Mouse (Mus musculus): ENCODE measurements around the gene Rala. TPM values are rescaled to one million over a fixed set of nuclear protein-coding genes. Genes with fewer than 3 reads are reported as not detected.

Rala gene
- polyA plus RNA-seq, 1 experiment from 2014 or later: 85.4 TPM

DNA sequence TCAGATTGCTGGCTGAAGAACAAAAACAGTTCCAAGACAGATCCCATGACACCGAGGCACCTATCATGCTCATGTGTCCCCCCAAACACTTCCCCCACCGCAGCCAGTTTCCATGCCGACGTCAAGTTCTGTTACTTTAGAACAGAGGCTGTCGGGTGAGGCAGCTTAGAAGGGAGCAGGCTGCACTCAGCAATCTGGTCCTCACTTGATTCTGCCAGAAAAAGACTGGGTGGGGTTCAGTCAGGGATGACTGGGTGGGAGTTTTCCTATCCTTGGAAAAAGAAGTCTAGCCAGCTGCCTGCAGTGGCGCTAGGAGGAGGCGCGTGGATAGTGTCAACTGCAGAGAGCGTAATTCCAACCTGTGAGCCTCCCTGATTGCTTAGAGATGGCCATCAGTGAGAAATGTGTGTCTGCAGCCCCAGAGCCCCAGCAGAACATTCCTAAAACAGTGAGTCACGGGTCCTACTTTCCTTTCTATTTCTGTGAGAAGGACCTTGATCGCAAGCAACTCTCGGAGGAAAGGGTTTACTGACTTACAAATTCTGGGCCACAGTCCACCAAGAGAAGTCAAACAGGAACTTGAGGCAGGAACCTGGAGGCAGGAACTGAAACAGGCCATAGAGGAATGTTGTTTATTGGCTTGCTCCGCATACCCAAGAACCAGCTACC, 84.5 kb downstream of the Rala start:
- H3K27ac ChIP-seq (ENCODE audit: low read depth, low read length): no peak overlapping the region
- H3K4me1 ChIP-seq (ENCODE audit: control insufficient read depth, insufficient read depth, low read length): 0 out of 2 replicates have a peak, but pooled peaks cover 6% of the 10 kb centered on the region
- no peak overlapping the region for H3K4me2 ChIP-seq
- H3K36me3 ChIP-seq (ENCODE audit: control insufficient read depth, insufficient read depth, low read length): no peaks in the 10 kb centered on the region
- WGBS (ENCODE audit: insufficient replicate concordance): 64% methylated on average over 13 of the region's 13 CpGs
- no peak overlapping the region for H3K4me3 ChIP-seq (ENCODE audit: low read depth, low read length)
- peaks cover 3% of the 10 kb centered on the region; the same call in 1 of the 2 replicates for H3K9me3 ChIP-seq (replicated peaks; ENCODE audit: control insufficient read depth, low read length)
- H3K9ac ChIP-seq (ENCODE audit: low read depth, low read length): no peak overlapping the region
- no peak for ATAC-seq (replicated peaks; ENCODE audit: insufficient number of reproducible peaks, low FRiP score, low TSS enrichment)
- no peaks in the 10 kb centered on the region for H3K27me3 ChIP-seq (ENCODE audit: control insufficient read depth, insufficient read depth, low read length)

DNA sequence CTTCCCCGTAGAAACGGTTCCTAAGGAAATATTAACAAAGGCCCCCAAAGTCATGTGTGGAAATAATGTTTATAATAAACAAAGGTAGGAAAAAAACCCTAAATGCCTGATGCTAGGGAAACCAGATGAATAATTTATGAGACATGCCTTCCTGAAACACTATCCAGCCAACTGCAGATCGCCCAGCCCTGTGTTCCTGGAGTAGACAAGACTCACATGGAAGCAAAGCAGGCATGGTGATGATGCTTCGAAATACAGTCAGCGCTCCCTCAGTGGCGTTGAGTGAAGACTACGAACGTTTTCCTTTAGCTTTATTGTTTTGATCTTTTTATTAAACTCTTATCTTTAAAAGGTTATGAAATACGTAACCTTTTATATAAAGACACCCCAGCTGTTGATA, 87.0 kb downstream of the Rala start:
- no peak overlapping the region for H3K4me2 ChIP-seq
- no peak overlapping the region for H3K9ac ChIP-seq (ENCODE audit: low read depth, low read length)
- H3K4me3 ChIP-seq (ENCODE audit: low read depth, low read length): no peak overlapping the region
- 77% methylated on average over 9 of the region's 9 CpGs for WGBS (ENCODE audit: insufficient replicate concordance)
- ATAC-seq (replicated peaks; ENCODE audit: insufficient number of reproducible peaks, low FRiP score, low TSS enrichment): no peak
- H3K36me3 ChIP-seq (ENCODE audit: control insufficient read depth, insufficient read depth, low read length): no peaks in the 10 kb centered on the region
- H3K4me1 ChIP-seq (ENCODE audit: control insufficient read depth, insufficient read depth, low read length): 0 out of 2 replicates have a peak, but pooled peaks cover 6% of the 10 kb centered on the region
- H3K27ac ChIP-seq (ENCODE audit: low read depth, low read length): no peak overlapping the region
- no peaks in the 10 kb centered on the region for H3K27me3 ChIP-seq (ENCODE audit: control insufficient read depth, insufficient read depth, low read length)
- H3K9me3 ChIP-seq (replicated peaks; ENCODE audit: control insufficient read depth, low read length): peaks cover 3% of the 10 kb centered on the region; the same call in 1 of the 2 replicates

DNA sequence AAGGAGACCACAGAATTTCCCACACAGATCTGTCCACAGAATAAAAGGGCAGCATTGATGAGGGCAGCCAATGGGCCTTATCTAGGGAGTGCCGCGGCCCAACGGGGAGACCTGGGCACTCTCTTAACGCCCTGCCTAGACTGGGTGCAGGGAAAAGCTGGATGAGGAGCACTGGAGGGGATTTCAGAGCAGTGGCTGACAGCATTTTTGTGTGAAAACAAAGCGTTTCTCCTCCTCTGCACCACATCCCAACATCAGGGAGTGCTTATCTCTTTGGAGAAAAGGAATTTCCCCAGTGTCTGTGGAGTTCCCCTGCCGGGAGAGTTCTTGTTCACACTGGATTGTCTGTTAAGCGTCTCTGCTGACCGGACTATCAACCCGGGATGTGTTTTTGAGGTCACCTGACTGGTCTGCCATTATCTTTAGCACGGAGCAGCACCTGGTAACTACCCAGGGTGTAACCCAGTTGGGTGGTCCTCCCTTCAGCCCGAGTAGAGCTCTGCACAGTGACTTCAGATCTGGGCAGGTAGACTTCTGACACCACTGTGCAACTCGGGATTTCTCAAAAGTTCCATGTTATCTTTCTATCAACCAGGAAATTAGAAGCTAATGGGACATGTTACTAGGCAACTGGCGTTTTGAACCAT, 88.4 kb downstream of the Rala start:
- H3K4me1 ChIP-seq (ENCODE audit: control insufficient read depth, insufficient read depth, low read length): 0 out of 2 replicates have a peak, but pooled peaks cover 6% of the 10 kb centered on the region
- peak; percentile 52; the same call in 1 of the 2 replicates for ATAC-seq (replicated peaks; ENCODE audit: insufficient number of reproducible peaks, low FRiP score, low TSS enrichment)
- H3K27me3 ChIP-seq (ENCODE audit: control insufficient read depth, insufficient read depth, low read length): no peaks in the 10 kb centered on the region
- no peak overlapping the region for H3K9ac ChIP-seq (ENCODE audit: low read depth, low read length)
- H3K36me3 ChIP-seq (ENCODE audit: control insufficient read depth, insufficient read depth, low read length): no peaks in the 10 kb centered on the region
- H3K27ac ChIP-seq (ENCODE audit: low read depth, low read length): no peak overlapping the region
- 0 out of 2 replicates have a peak overlapping the region, but pooled peaks have one; percentile 2 for H3K4me3 ChIP-seq (ENCODE audit: low read depth, low read length)
- H3K9me3 ChIP-seq (replicated peaks; ENCODE audit: control insufficient read depth, low read length): peaks cover 3% of the 10 kb centered on the region; the same call in 1 of the 2 replicates
- peak overlapping the region; percentile 57 for H3K4me2 ChIP-seq
- WGBS (ENCODE audit: insufficient replicate concordance): 4% methylated on average over 13 of the region's 13 CpGs

DNA sequence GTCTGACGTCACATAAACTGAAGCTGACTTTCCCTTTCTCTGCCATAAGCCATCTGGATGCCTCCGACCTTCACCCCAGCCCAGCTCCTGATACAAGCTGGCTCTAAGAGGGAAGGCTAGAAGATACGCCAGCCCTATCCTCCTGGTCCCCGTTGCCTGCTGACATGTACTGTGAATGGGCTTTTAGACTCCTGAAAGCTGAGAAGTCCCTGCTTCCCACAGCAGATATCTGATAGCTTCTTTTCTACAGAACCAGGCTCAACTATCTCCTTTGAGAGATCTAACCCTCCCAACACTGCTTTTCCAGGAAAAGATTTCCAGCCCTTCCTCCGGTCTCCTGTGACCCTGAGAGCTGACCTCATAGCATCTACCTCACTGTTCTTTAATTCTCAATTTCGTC, 89.3 kb downstream of the Rala start:
- Histone ChIP-seq H3K4me2 (no peak overlapping the region), H3K4me3 (ENCODE audit: low read depth, low read length) (no peak overlapping the region), H3K4me1 (ENCODE audit: control insufficient read depth, insufficient read depth, low read length) (0 out of 2 replicates have a peak, but pooled peaks cover 6% of the 10 kb centered on the region), H3K9me3 (replicated peaks; ENCODE audit: control insufficient read depth, low read length) (peaks cover under 1% of the 10 kb centered on the region; the same call in 1 of the 2 replicates), H3K36me3 (ENCODE audit: control insufficient read depth, insufficient read depth, low read length) (no peaks in the 10 kb centered on the region), H3K9ac (ENCODE audit: low read depth, low read length) (no peak overlapping the region), H3K27ac (ENCODE audit: low read depth, low read length) (no peak overlapping the region), H3K27me3 (ENCODE audit: control insufficient read depth, insufficient read depth, low read length) (no peaks in the 10 kb centered on the region)
- ATAC-seq (replicated peaks; ENCODE audit: insufficient number of reproducible peaks, low FRiP score, low TSS enrichment): no peak
- 18% methylated on average over 6 of the region's 6 CpGs for WGBS (ENCODE audit: insufficient replicate concordance)

DNA sequence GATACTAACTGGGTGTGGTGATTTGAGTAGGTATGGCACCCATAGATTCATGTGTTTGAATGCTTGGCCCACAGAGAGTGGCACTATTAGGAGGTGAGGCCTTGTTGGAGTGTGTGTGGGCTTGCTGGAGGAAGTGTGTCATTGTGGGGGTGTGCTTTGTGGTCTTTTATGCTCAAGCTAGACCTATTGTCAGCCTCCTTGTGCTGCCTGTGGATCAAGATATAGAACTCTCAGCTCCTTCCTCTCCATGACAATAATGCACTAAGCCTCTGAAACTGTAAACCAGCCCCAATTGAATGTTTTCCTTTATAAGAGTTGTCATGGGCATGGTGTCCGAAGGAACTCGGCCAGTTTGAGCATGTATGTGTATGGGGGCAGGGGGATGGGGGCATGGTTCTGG, 100.7 kb downstream of the Rala start:
- H3K4me1 ChIP-seq (ENCODE audit: control insufficient read depth, insufficient read depth, low read length): no peaks in the 10 kb centered on the region
- 95% methylated on average over 2 of the region's 2 CpGs for WGBS (ENCODE audit: insufficient replicate concordance)
- no peaks in the 10 kb centered on the region for H3K36me3 ChIP-seq (ENCODE audit: control insufficient read depth, insufficient read depth, low read length)
- no peaks in the 10 kb centered on the region for H3K9me3 ChIP-seq (replicated peaks; ENCODE audit: control insufficient read depth, low read length)
- H3K27me3 ChIP-seq (ENCODE audit: control insufficient read depth, insufficient read depth, low read length): no peaks in the 10 kb centered on the region
- H3K4me2 ChIP-seq: no peak overlapping the region
- no peak overlapping the region for H3K9ac ChIP-seq (ENCODE audit: low read depth, low read length)
- no peak for ATAC-seq (replicated peaks; ENCODE audit: insufficient number of reproducible peaks, low FRiP score, low TSS enrichment)
- no peak overlapping the region for H3K27ac ChIP-seq (ENCODE audit: low read depth, low read length)
- no peak overlapping the region for H3K4me3 ChIP-seq (ENCODE audit: low read depth, low read length)

DNA sequence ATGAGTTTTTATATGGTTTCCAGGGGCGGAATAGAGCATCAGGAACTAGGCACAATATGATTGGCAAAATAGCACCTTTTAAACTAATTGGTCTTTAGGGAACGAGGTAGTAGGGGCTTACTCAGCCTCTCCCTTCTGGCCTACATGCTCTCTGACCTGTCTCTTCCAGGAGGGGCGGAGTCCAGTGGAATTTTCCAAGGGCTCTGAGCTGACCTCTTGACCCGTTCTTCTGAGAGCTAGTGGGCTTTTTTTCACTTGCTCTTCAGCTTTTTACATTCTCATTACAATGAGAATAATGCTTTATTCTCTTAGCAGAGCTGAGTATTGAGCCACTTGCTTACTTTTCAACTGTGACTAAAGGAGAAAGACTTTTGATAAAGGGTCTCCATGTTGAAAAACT, 101.3 kb downstream of the Rala start:
- Histone ChIP-seq H3K4me3 (ENCODE audit: low read depth, low read length) (no peak overlapping the region), H3K4me2 (no peak overlapping the region), H3K9ac (ENCODE audit: low read depth, low read length) (no peak overlapping the region), H3K27me3 (ENCODE audit: control insufficient read depth, insufficient read depth, low read length) (no peaks in the 10 kb centered on the region), H3K27ac (ENCODE audit: low read depth, low read length) (no peak overlapping the region), H3K36me3 (ENCODE audit: control insufficient read depth, insufficient read depth, low read length) (no peaks in the 10 kb centered on the region), H3K9me3 (replicated peaks; ENCODE audit: control insufficient read depth, low read length) (no peaks in the 10 kb centered on the region), H3K4me1 (ENCODE audit: control insufficient read depth, insufficient read depth, low read length) (no peaks in the 10 kb centered on the region)
- WGBS (ENCODE audit: insufficient replicate concordance): 67% methylated on average over 4 of the region's 4 CpGs
- no peak for ATAC-seq (replicated peaks; ENCODE audit: insufficient number of reproducible peaks, low FRiP score, low TSS enrichment)

DNA sequence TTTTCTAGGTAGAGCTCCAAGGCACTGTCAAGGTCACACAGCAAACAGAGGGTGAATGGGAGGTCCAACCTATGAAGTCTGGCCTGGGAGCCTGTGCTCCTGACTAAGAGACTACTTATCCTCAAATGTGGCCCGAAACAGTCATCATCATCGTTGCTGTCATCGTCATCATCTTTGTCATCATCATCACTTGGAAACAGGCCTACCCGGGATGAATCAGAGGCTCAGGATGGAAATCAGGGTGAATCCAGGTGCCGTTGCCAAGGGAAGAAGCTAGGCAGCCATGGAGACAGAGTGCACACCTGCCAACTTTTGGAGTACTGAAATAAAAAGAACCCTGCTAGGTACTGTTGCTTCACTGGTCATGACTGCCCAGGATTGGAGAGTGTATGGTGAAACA, 104.9 kb downstream of the Rala start:
- Histone ChIP-seq H3K27me3 (ENCODE audit: control insufficient read depth, insufficient read depth, low read length) (no peaks in the 10 kb centered on the region), H3K4me3 (ENCODE audit: low read depth, low read length) (no peak overlapping the region), H3K4me1 (ENCODE audit: control insufficient read depth, insufficient read depth, low read length) (no peaks in the 10 kb centered on the region), H3K4me2 (no peak overlapping the region), H3K27ac (ENCODE audit: low read depth, low read length) (no peak overlapping the region), H3K9me3 (replicated peaks; ENCODE audit: control insufficient read depth, low read length) (no peaks in the 10 kb centered on the region), H3K9ac (ENCODE audit: low read depth, low read length) (no peak overlapping the region), H3K36me3 (ENCODE audit: control insufficient read depth, insufficient read depth, low read length) (no peaks in the 10 kb centered on the region)
- 79% methylated on average over 5 of the region's 5 CpGs for WGBS (ENCODE audit: insufficient replicate concordance)
- no peak for ATAC-seq (replicated peaks; ENCODE audit: insufficient number of reproducible peaks, low FRiP score, low TSS enrichment)

DNA sequence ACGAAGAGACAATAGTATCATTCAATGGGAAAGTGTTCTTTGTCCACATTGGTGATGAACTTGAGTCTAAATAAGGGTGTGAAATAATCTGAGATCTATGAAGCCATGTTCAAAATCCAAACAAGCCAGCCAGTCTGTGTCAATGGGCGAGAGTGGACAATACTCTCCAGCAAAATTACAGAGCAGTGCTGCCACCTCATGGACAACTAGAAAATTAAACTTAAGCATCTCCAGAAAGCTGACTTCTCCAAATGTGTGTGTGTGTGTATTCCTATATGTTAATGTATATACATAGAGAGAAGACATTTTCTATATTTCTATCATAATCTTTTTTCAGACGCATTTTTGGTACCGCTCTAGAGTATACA, 105.6 kb downstream of the Rala start:
- no peaks in the 10 kb centered on the region for H3K4me1 ChIP-seq (ENCODE audit: control insufficient read depth, insufficient read depth, low read length)
- H3K4me3 ChIP-seq (ENCODE audit: low read depth, low read length): no peak overlapping the region
- no peaks in the 10 kb centered on the region for H3K9me3 ChIP-seq (replicated peaks; ENCODE audit: control insufficient read depth, low read length)
- H3K27me3 ChIP-seq (ENCODE audit: control insufficient read depth, insufficient read depth, low read length): no peaks in the 10 kb centered on the region
- H3K27ac ChIP-seq (ENCODE audit: low read depth, low read length): no peak overlapping the region
- ATAC-seq (replicated peaks; ENCODE audit: insufficient number of reproducible peaks, low FRiP score, low TSS enrichment): no peak
- no peak overlapping the region for H3K9ac ChIP-seq (ENCODE audit: low read depth, low read length)
- 30% methylated on average over 4 of the region's 4 CpGs for WGBS (ENCODE audit: insufficient replicate concordance)
- no peaks in the 10 kb centered on the region for H3K36me3 ChIP-seq (ENCODE audit: control insufficient read depth, insufficient read depth, low read length)
- no peak overlapping the region for H3K4me2 ChIP-seq

All from heart, embryonic 11.5 days (tissue).